Mouse (Mus musculus) MEL (cell line): ENCODE measurements around the gene Tubal3. TPM values are rescaled to one million over a fixed set of nuclear protein-coding genes. Genes with fewer than 3 reads are reported as not detected.

Experiments used
- DNase-seq: peaks from one replicate; pipeline ENCODE4 v3.0.0; 2011; ENCODE audit warnings: low read depth, low spot score
- H3K27ac ChIP-seq: 2 replicates; pipeline ENCODE4 v1.5.1; 2012; ENCODE audit warnings: low read depth, mild to moderate bottlenecking, control low read depth, low read length, moderate library complexity; ENCODE audit not compliant: control insufficient read depth
- H3K27me3 ChIP-seq, 2 experiments: fragments of 150-350 bp in 1 of 2; sonication (generic) in 1 of 2; 2 replicates each; pipeline ENCODE4 v1.6.1; 2012; ENCODE audit warnings: low read length in 2 of 2, mild to moderate bottlenecking in 2 of 2, improper control_type of control experiment in 1 of 2, moderate library complexity in 1 of 2; ENCODE audit not compliant: insufficient read depth in 2 of 2, control insufficient read depth in 1 of 2
- H3K36me3 ChIP-seq, 2 experiments: 2 replicates each; pipeline ENCODE4 v1.6.1; 2012 to 2014; ENCODE audit warnings: low read length in 2 of 2, improper control_type of control experiment in 1 of 2, inconsistent platforms in 1 of 2, mild to moderate bottlenecking in 1 of 2; ENCODE audit not compliant: insufficient read depth in 2 of 2, control insufficient read depth in 1 of 2
- H3K4me1 ChIP-seq, 2 experiments: fragments of 150-350 bp in 1 of 2; sonication (generic) in 1 of 2; 2 replicates each; pipeline ENCODE4 v1.6.1; 2012; ENCODE audit warnings: low read length in 2 of 2, improper control_type of control experiment in 1 of 2, mild to moderate bottlenecking in 1 of 2; ENCODE audit not compliant: insufficient read depth in 2 of 2, control insufficient read depth in 1 of 2
- H3K4me3 ChIP-seq, 2 experiments: fragments of 150-350 bp in 1 of 2; sonication (generic) in 1 of 2; 2 replicates each; pipeline ENCODE4 v1.5.1; 2012; ENCODE audit warnings: low read depth in 2 of 2, low read length in 2 of 2, mild to moderate bottlenecking in 2 of 2, moderate library complexity in 2 of 2, control low read depth in 1 of 2, improper control_type of control experiment in 1 of 2; ENCODE audit not compliant: control insufficient read depth in 1 of 2, insufficient read depth in 1 of 2
- H3K79me2 ChIP-seq: 2 replicates; pipeline ENCODE4 v1.6.1; 2012; ENCODE audit warnings: mild to moderate bottlenecking, low read length, moderate library complexity; ENCODE audit not compliant: control insufficient read depth, poor library complexity, insufficient read depth
- H3K9ac ChIP-seq: 2 replicates; pipeline ENCODE4 v1.6.1; 2012; ENCODE audit warnings: low read depth, mild to moderate bottlenecking, control low read depth, low read length, moderate library complexity; ENCODE audit not compliant: control insufficient read depth, poor library complexity, severe bottlenecking
- H3K9me3 ChIP-seq: fragments of 150-350 bp; sonication (generic); replicated peaks from 2 replicates; pipeline ENCODE4 v1.6.1; 2012; ENCODE audit warnings: mild to moderate bottlenecking, low read length, improper control_type of control experiment, moderate library complexity; ENCODE audit not compliant: insufficient read depth
- BHLHE40 ChIP-seq: IDR thresholded peaks from 2 replicates; pipeline ENCODE4 v1.6.1; 2012; ENCODE audit warnings: low read depth, mild to moderate bottlenecking, inconsistent platforms, low read length, improper control_type of control experiment, borderline replicate concordance
- CHD2 ChIP-seq: IDR thresholded peaks from 2 replicates; pipeline ENCODE4 v1.6.1; 2011; ENCODE audit warnings: low read length, improper control_type of control experiment
- CTCF ChIP-seq, 3 experiments: IDR thresholded peaks in 2 of 3; conservative IDR thresholded peaks in 1 of 3; 2 replicates each; pipeline ENCODE4 v1.5.1; 2011 to 2012; ENCODE audit warnings: low read length in 3 of 3, low read depth in 2 of 3, mild to moderate bottlenecking in 2 of 3, improper control_type of control experiment in 1 of 3, inconsistent platforms in 1 of 3, mixed read lengths in 1 of 3, moderate library complexity in 1 of 3; ENCODE audit not compliant: control insufficient read depth in 1 of 3, insufficient read depth in 1 of 3, poor library complexity in 1 of 3, severe bottlenecking in 1 of 3
- E2F4 ChIP-seq: IDR thresholded peaks from 2 replicates; pipeline ENCODE4 v1.6.1; 2011; ENCODE audit warnings: low read depth, low read length, improper control_type of control experiment, borderline replicate concordance
- EP300 ChIP-seq, 2 experiments: IDR thresholded peaks; 2 replicates each; pipeline ENCODE4 v1.6.1; 2011; ENCODE audit warnings: improper control_type of control experiment in 2 of 2, low read length in 2 of 2, low read depth in 1 of 2, mild to moderate bottlenecking in 1 of 2
- ETS1 ChIP-seq: IDR thresholded peaks from 2 replicates; pipeline ENCODE4 v1.6.1; 2012; ENCODE audit warnings: low read depth, mild to moderate bottlenecking, inconsistent platforms, low read length, improper control_type of control experiment, moderate library complexity
- GATA1 ChIP-seq: IDR thresholded peaks from 2 replicates; pipeline ENCODE4 v1.6.1; 2011; ENCODE audit warnings: low read depth, low read length, improper control_type of control experiment
- HCFC1 ChIP-seq: IDR thresholded peaks from 2 replicates; pipeline ENCODE4 v1.6.1; 2012; ENCODE audit warnings: low read depth, mild to moderate bottlenecking, inconsistent platforms, low read length, improper control_type of control experiment, moderate library complexity
- JUND ChIP-seq: IDR thresholded peaks from 2 replicates; pipeline ENCODE4 v1.6.1; 2011; ENCODE audit warnings: low read depth, mild to moderate bottlenecking, improper control_type of control experiment, low read length
- KAT2A ChIP-seq: conservative IDR thresholded peaks from 2 replicates; pipeline ENCODE4 v1.6.1; 2012; ENCODE audit warnings: low read depth, low read length, improper control_type of control experiment, inconsistent platforms
- MAFK ChIP-seq: IDR thresholded peaks from 2 replicates; pipeline ENCODE4 v1.6.1; 2011; ENCODE audit warnings: low read depth, mild to moderate bottlenecking, low read length, improper control_type of control experiment, borderline replicate concordance
- MAX ChIP-seq: IDR thresholded peaks from 2 replicates; pipeline ENCODE4 v1.6.1; 2011; ENCODE audit warnings: low read length, improper control_type of control experiment
- MAZ ChIP-seq: IDR thresholded peaks from 2 replicates; pipeline ENCODE4 v1.6.1; 2012; ENCODE audit warnings: low read depth, mild to moderate bottlenecking, inconsistent platforms, low read length, improper control_type of control experiment
- MXI1 ChIP-seq: IDR thresholded peaks from 2 replicates; pipeline ENCODE4 v1.6.1; 2011; ENCODE audit warnings: mild to moderate bottlenecking, low read depth, low read length, improper control_type of control experiment
- MYB ChIP-seq: IDR thresholded peaks from 2 replicates; pipeline ENCODE4 v1.6.1; 2011; ENCODE audit warnings: mild to moderate bottlenecking, low read depth, low read length, improper control_type of control experiment
- MYC ChIP-seq: IDR thresholded peaks from 2 replicates; pipeline ENCODE4 v1.6.1; 2011; ENCODE audit warnings: low read depth, mild to moderate bottlenecking, low read length, improper control_type of control experiment, moderate library complexity
- NRF1 ChIP-seq: IDR thresholded peaks from 2 replicates; pipeline ENCODE4 v1.6.1; 2014; ENCODE audit warnings: low read depth, mild to moderate bottlenecking, inconsistent platforms, low read length, improper control_type of control experiment, moderate library complexity; ENCODE audit not compliant: poor library complexity, insufficient read depth, severe bottlenecking
- POLR2A ChIP-seq, 2 experiments: IDR thresholded peaks; 2 replicates each; pipeline ENCODE4 v1.6.1; 2011 to 2012; ENCODE audit warnings: low read length in 2 of 2, mild to moderate bottlenecking in 2 of 2, control low read depth in 1 of 2, improper control_type of control experiment in 1 of 2, low read depth in 1 of 2, moderate library complexity in 1 of 2; ENCODE audit not compliant: control insufficient read depth in 1 of 2, insufficient read depth in 1 of 2, poor library complexity in 1 of 2
- POLR2AphosphoS5 ChIP-seq: IDR thresholded peaks from 2 replicates; pipeline ENCODE4 v1.6.1; 2012; ENCODE audit warnings: low read depth, borderline replicate concordance, mild to moderate bottlenecking, inconsistent platforms, low read length, moderate library complexity, mixed read lengths
- RAD21 ChIP-seq: IDR thresholded peaks from 2 replicates; pipeline ENCODE4 v1.6.1; 2011; ENCODE audit warnings: mild to moderate bottlenecking, low read depth, low read length, improper control_type of control experiment
- SMC3 ChIP-seq: IDR thresholded peaks from 2 replicates; pipeline ENCODE4 v1.6.1; 2011; ENCODE audit warnings: low read depth, low read length, improper control_type of control experiment
- TAL1 ChIP-seq: IDR thresholded peaks from 2 replicates; pipeline ENCODE4 v1.6.1; 2012; ENCODE audit warnings: mild to moderate bottlenecking, inconsistent platforms, low read length, moderate library complexity, mixed read lengths
- TBP ChIP-seq: IDR thresholded peaks from 2 replicates; pipeline ENCODE4 v1.8.0; 2011; ENCODE audit warnings: low read depth, low read length, improper control_type of control experiment
- TCF12 ChIP-seq: IDR thresholded peaks from 2 replicates; pipeline ENCODE4 v1.6.1; 2014; ENCODE audit warnings: low read depth, mild to moderate bottlenecking, inconsistent platforms, low read length, improper control_type of control experiment, moderate library complexity
- UBTF ChIP-seq: IDR thresholded peaks from 2 replicates; pipeline ENCODE4 v1.6.1; 2012; ENCODE audit warnings: low read depth, mild to moderate bottlenecking, inconsistent platforms, low read length, improper control_type of control experiment, moderate library complexity, borderline replicate concordance; ENCODE audit not compliant: insufficient read depth
- USF1 ChIP-seq: IDR thresholded peaks from 2 replicates; pipeline ENCODE4 v1.6.1; 2014; ENCODE audit warnings: low read depth, mild to moderate bottlenecking, inconsistent platforms, low read length, improper control_type of control experiment, moderate library complexity
- USF2 ChIP-seq, 2 experiments: IDR thresholded peaks; 2 replicates each; pipeline ENCODE4 v1.6.1; 2011 to 2012; ENCODE audit warnings: improper control_type of control experiment in 2 of 2, low read length in 2 of 2, borderline replicate concordance in 1 of 2, inconsistent platforms in 1 of 2, low read depth in 1 of 2, mild to moderate bottlenecking in 1 of 2; ENCODE audit not compliant: insufficient read depth in 1 of 2
- ZKSCAN1 ChIP-seq: IDR thresholded peaks from 2 replicates; pipeline ENCODE4 v1.6.1; 2012; ENCODE audit warnings: low read depth, mild to moderate bottlenecking, inconsistent platforms, low read length, improper control_type of control experiment, moderate library complexity
- ZMIZ1 ChIP-seq: IDR thresholded peaks from 2 replicates; pipeline ENCODE4 v1.6.1; 2012; ENCODE audit warnings: low read depth, mild to moderate bottlenecking, inconsistent platforms, low read length, improper control_type of control experiment, moderate library complexity
- polyA plus RNA-seq, 2 experiments: library from polyadenylated mRNA; stranded (reverse) in 1 of 2; unstranded in 1 of 2; fragments of >175 nt in 1 of 2; fragments of >200 nt in 1 of 2; gene quantifications; 2 replicates each; pipeline versions ENCODE4 v1.2.1 to v1.2.4; 2012; ENCODE audit warnings: low replicate concordance in 2 of 2, low read depth in 1 of 2; ENCODE audit not compliant: insufficient read length in 2 of 2, insufficient read depth in 1 of 2, missing spikeins in 1 of 2
- total RNA-seq: library from RNA; depleted of rRNA; stranded (reverse); fragments of 300-350 nt; gene quantifications from 2 replicates; pipeline ENCODE4 v1.2.3, GENCODE M21; 2012

Gene Tubal3
- total and polyA plus RNA-seq, 3 experiments, result not detected

DNA sequence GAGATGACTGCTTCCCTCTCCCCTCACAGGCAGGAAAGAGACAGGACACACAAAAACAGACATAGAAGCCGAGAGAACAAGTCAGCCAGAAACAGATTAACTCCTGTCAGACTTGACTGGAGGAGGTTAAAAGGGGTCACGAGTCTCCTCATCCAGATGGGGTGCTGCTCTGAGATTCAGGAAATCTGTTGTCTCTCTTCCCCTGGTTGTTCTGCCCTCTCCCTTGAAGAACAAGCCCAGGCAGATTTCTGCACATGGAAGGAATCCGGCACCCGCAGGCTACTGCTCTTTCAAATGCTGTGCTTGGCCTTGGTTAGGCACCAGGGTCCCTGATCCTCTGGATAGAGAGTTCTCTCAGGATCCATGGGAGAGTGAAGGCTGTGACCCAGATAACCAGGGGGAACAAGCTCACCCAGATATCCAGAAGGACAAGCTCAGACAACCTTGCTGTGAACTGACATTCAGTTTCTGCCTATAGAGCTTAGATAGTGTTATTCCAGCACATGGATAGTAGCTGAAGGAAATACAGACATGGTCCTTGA is 40.3 kb upstream of the Tubal3 start:
- Histone ChIP-seq H3K4me3 (no peak overlapping the region), H3K27me3 (no peaks in the 10 kb centered on the region), H3K79me2 (no peaks in the 10 kb centered on the region), H3K9ac (no peak overlapping the region), H3K9me3 (no peaks in the 10 kb centered on the region), H3K4me1 (peaks cover 3 to 4% of the 10 kb centered on the region in 2 experiments; a peak in 1 of 4 replicates), H3K36me3 (peaks cover 3% of the 10 kb centered on the region in 2 experiments; a peak in 2 of 4 replicates), H3K27ac (no peak overlapping the region)
- TF ChIP-seq POLR2A (IDR thresholded peaks at IDR 0.05; ENCODE audit: control insufficient read depth in 1 of 2, insufficient read depth in 1 of 2, low read depth in 1 of 2, low read length in 2 of 2, poor library complexity in 1 of 2), result no peak
- no peak for TF ChIP-seq ZMIZ1
- TF ChIP-seq UBTF, result no peak
- no peak for TF ChIP-seq POLR2AphosphoS5
- no peak for TF ChIP-seq MAX
- TF ChIP-seq NRF1, result no peak
- TF ChIP-seq TBP, result no peak
- TF ChIP-seq TCF12, result no peak
- no peak for TF ChIP-seq MXI1
- no peak for TF ChIP-seq MAZ
- no peak for TF ChIP-seq EP300 (IDR thresholded peaks at IDR 0.05; ENCODE audit: low read depth in 1 of 2, low read length in 2 of 2)
- no peak for TF ChIP-seq ETS1
- TF ChIP-seq MYC, result no peak
- TF ChIP-seq GATA1, result no peak
- no peak for TF ChIP-seq HCFC1
- no peak for TF ChIP-seq USF2 (IDR thresholded peaks at IDR 0.05; ENCODE audit: borderline replicate concordance in 1 of 2, insufficient read depth in 1 of 2, low read depth in 1 of 2, low read length in 2 of 2)
- no peak for TF ChIP-seq RAD21
- no peak for TF ChIP-seq TAL1
- no peak for TF ChIP-seq MAFK
- no peak for TF ChIP-seq SMC3
- no peak for DNase-seq

DNA sequence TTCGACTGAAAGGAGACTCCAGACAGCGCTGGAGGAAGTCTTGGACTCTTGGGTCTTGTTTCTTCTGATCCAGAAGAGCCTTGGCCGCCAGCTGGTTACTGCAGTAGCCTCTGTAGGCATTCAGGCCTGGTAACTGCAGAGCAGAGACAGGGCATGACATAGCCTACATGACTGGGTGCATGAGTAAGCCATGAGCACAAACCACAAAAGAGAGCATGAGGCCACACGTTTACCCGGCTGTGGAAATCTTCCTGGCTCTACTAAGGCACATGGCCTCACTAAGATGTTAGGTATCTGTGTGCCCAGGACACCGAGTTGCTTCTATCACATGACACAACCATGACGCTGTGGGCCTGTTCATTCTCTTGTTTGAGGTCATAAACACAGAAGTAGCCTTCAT is 31.4 kb upstream of the Tubal3 start:
- H3K27ac ChIP-seq, result no peak overlapping the region
- no peak overlapping the region for H3K4me3 ChIP-seq
- H3K79me2 ChIP-seq, result peaks cover 12% of the 10 kb centered on the region
- no peaks in the 10 kb centered on the region for H3K9me3 ChIP-seq
- H3K27me3 ChIP-seq, result no peaks in the 10 kb centered on the region
- no peak for DNase-seq
- H3K36me3 ChIP-seq, result peaks cover 10 to 22% of the 10 kb centered on the region in 2 experiments
- TF ChIP-seq EP300 (IDR thresholded peaks at IDR 0.05; ENCODE audit: low read depth in 1 of 2, low read length in 2 of 2), result no peak
- no peak for TF ChIP-seq JUND
- TF ChIP-seq CHD2, result no peak
- TF ChIP-seq MYB, result no peak
- TF ChIP-seq MAX, result no peak
- no peak for TF ChIP-seq USF2 (IDR thresholded peaks at IDR 0.05; ENCODE audit: borderline replicate concordance in 1 of 2, insufficient read depth in 1 of 2, low read depth in 1 of 2, low read length in 2 of 2)
- no peak for TF ChIP-seq RAD21
- TF ChIP-seq UBTF, result no peak
- TF ChIP-seq USF1, result no peak
- no peak for TF ChIP-seq E2F4
- TF ChIP-seq ZKSCAN1, result no peak
- TF ChIP-seq TBP, result no peak
- TF ChIP-seq BHLHE40, result no peak
- no peak for TF ChIP-seq KAT2A
- no peak for TF ChIP-seq CTCF (IDR thresholded peaks at IDR 0.05 in 2 of 3, conservative IDR thresholded peaks at IDR 0.05 in 1 of 3; ENCODE audit: control insufficient read depth in 1 of 3, insufficient read depth in 1 of 3, low read depth in 2 of 3, low read length in 3 of 3, poor library complexity in 1 of 3, severe bottlenecking in 1 of 3)
- no peak for TF ChIP-seq NRF1
- no peak overlapping the region for H3K9ac ChIP-seq
- H3K4me1 ChIP-seq, result peaks cover 0 to 3% of the 10 kb centered on the region in 2 experiments; a peak in 1 of 4 replicates
